In genomic region chr9:65199723-65200122, GRCm38 (mm10) we compare ENCODE assay signal across 11 mouse cellular contexts. TPM values are rescaled to one million over a fixed set of nuclear protein-coding genes. Genes with fewer than 3 reads are reported as not detected.
DNase-seq lines count a peak whose midpoint lies in the region; ATAC-seq and TF ChIP-seq lines count a peak whose summit lies in the region.
"Had no signal": no experiment of that assay in that cellular context is flagged by ENCODE, and none has a peak within 500 bp of the region (broad histone marks: within the 10 kb centered on the region; RNA-seq: fewer than 3 reads in every experiment).

No protein-coding gene starts in this region.

- ATAC-seq in forebrain, embryonic 13.5 days: no peak
- ATAC-seq in forebrain, embryonic 14.5 days: no peak
- ATAC-seq in kidney, embryonic 15.5 days (replicated peaks; ENCODE audit: low FRiP score): no peak
- no peak for ATAC-seq in limb, embryonic 12.5 days (ENCODE audit: insufficient number of reproducible peaks, insufficient read depth, low FRiP score, low TSS enrichment, low read depth)
- ATAC-seq in midbrain, postnatal 0 days (ENCODE audit: low FRiP score): no peak

- no peaks in the 10 kb centered on the region for H3K36me3 ChIP-seq in forebrain, embryonic 13.5 days (ENCODE audit: poor library complexity, severe bottlenecking)
- no peaks in the 10 kb centered on the region for H3K36me3 ChIP-seq in forebrain, embryonic 14.5 days (ENCODE audit: control insufficient read depth, insufficient read depth, low read length)
- H3K36me3 ChIP-seq in kidney, embryonic 15.5 days: no peaks in the 10 kb centered on the region
- no peaks in the 10 kb centered on the region for H3K36me3 ChIP-seq in limb, embryonic 12.5 days
- no peaks in the 10 kb centered on the region for H3K36me3 ChIP-seq in midbrain, postnatal 0 days (ENCODE audit: insufficient read depth, low read length)

- H3K4me2 ChIP-seq in forebrain, embryonic 13.5 days: no peak overlapping the region
- H3K4me2 ChIP-seq in forebrain, embryonic 14.5 days (ENCODE audit: low read length): no peak overlapping the region
- H3K4me2 ChIP-seq in kidney, embryonic 15.5 days: no peak overlapping the region
- H3K4me2 ChIP-seq in limb, embryonic 12.5 days: no peak overlapping the region
- no peak overlapping the region for H3K4me2 ChIP-seq in midbrain, postnatal 0 days (ENCODE audit: low read depth, low read length, poor library complexity, severe bottlenecking)

- H3K9ac ChIP-seq in forebrain, embryonic 13.5 days: no peak overlapping the region
- no peak overlapping the region for H3K9ac ChIP-seq in forebrain, embryonic 14.5 days (ENCODE audit: low read length)
- no peak overlapping the region for H3K9ac ChIP-seq in kidney, embryonic 15.5 days
- no peak overlapping the region for H3K9ac ChIP-seq in limb, embryonic 12.5 days (replicated peaks)
- H3K9ac ChIP-seq in midbrain, postnatal 0 days (replicated peaks; ENCODE audit: low read length, poor library complexity, severe bottlenecking): 0 out of 2 replicates have a peak overlapping the region, but pooled peaks have one; percentile 30

- 0 out of 2 replicates have a peak overlapping the region, but pooled peaks have one; percentile 6 for H3K27ac ChIP-seq in forebrain, embryonic 13.5 days
- H3K27ac ChIP-seq in forebrain, embryonic 14.5 days (ENCODE audit: low read depth, low read length): no peak overlapping the region; the same call in 1 of the 2 replicates
- peak overlapping the region; percentile 82; the same call in 1 of the 2 replicates for H3K27ac ChIP-seq in kidney, embryonic 15.5 days
- H3K27ac ChIP-seq in limb, embryonic 12.5 days: peak overlapping the region; percentile 80
- H3K27ac ChIP-seq in midbrain, postnatal 0 days (ENCODE audit: low read depth, low read length): no peak overlapping the region

- H3K27me3 ChIP-seq in forebrain, embryonic 13.5 days: no peaks in the 10 kb centered on the region
- H3K27me3 ChIP-seq in forebrain, embryonic 14.5 days (replicated peaks; ENCODE audit: control insufficient read depth, insufficient read depth, low read length): no peaks in the 10 kb centered on the region
- H3K27me3 ChIP-seq in kidney, embryonic 15.5 days: no peaks in the 10 kb centered on the region
- H3K27me3 ChIP-seq in limb, embryonic 12.5 days: no peaks in the 10 kb centered on the region
- H3K27me3 ChIP-seq in midbrain, postnatal 0 days (ENCODE audit: insufficient read depth, low read length): no peaks in the 10 kb centered on the region

- WGBS in forebrain, embryonic 13.5 days: 75% methylated on average over 7 of the region's 7 CpGs
- WGBS in forebrain, embryonic 14.5 days: 73% methylated on average over 7 of the region's 7 CpGs
- 17% methylated on average over 7 of the region's 7 CpGs for WGBS in kidney, embryonic 15.5 days
- WGBS in limb, embryonic 12.5 days: 50% methylated on average over 7 of the region's 7 CpGs
- 59% methylated on average over 7 of the region's 7 CpGs for WGBS in midbrain, postnatal 0 days

- peaks cover 21% of the 10 kb centered on the region for H3K4me1 ChIP-seq in forebrain, embryonic 13.5 days
- H3K4me1 ChIP-seq in forebrain, embryonic 14.5 days (ENCODE audit: control insufficient read depth, insufficient read depth, low read length): peaks cover 7% of the 10 kb centered on the region
- peaks cover 36% of the 10 kb centered on the region for H3K4me1 ChIP-seq in kidney, embryonic 15.5 days
- H3K4me1 ChIP-seq in limb, embryonic 12.5 days (replicated peaks): peaks cover 23% of the 10 kb centered on the region
- H3K4me1 ChIP-seq in midbrain, postnatal 0 days (ENCODE audit: insufficient read depth, low read length): 0 out of 2 replicates have a peak, but pooled peaks cover 3% of the 10 kb centered on the region

- H3K4me3 ChIP-seq in forebrain, embryonic 13.5 days: no peak overlapping the region
- no peak overlapping the region for H3K4me3 ChIP-seq in forebrain, embryonic 14.5 days (ENCODE audit: low read depth, low read length)
- no peak overlapping the region for H3K4me3 ChIP-seq in kidney, embryonic 15.5 days (replicated peaks)
- H3K4me3 ChIP-seq in limb, embryonic 12.5 days (replicated peaks): no peak overlapping the region
- no peak overlapping the region for H3K4me3 ChIP-seq in midbrain, postnatal 0 days (ENCODE audit: low read depth, low read length)

- H3K9me3 ChIP-seq in forebrain, embryonic 13.5 days (replicated peaks): no peaks in the 10 kb centered on the region
- H3K9me3 ChIP-seq in forebrain, embryonic 14.5 days (replicated peaks; ENCODE audit: control insufficient read depth, low read length): no peaks in the 10 kb centered on the region
- no peaks in the 10 kb centered on the region for H3K9me3 ChIP-seq in kidney, embryonic 15.5 days (replicated peaks)
- H3K9me3 ChIP-seq in limb, embryonic 12.5 days: no peaks in the 10 kb centered on the region
- H3K9me3 ChIP-seq in midbrain, postnatal 0 days (ENCODE audit: low read length): no peaks in the 10 kb centered on the region

- TF ChIP-seq CTCF in midbrain, postnatal 0 days (IDR thresholded peaks at IDR 0.05): no peak

- no peak for DNase-seq in forebrain, embryonic 14.5 days (ENCODE audit: low spot score)
- DNase-seq in kidney, adult 9 months: no peak
- no peak for DNase-seq in midbrain, postnatal 0 days (ENCODE audit: low spot score)
- no peak for DNase-seq in adrenal gland, postnatal 14 days
- DNase-seq in yolk sac, embryonic 10.5 days (ENCODE audit: low spot score): no peak
- DNase-seq: adrenal gland, postnatal 25 days; cerebellum, adult 18-20 months; kidney, postnatal 10 days had no signal

RNA-seq across cellular contexts. Expression of gene Parp16, which starts 4.6 kb away (rescaled TPM):
- polyA plus RNA-seq in forebrain, embryonic 13.5 days (2015; fragmentation: Nextera tagmentation; extraction: Ambion mirVana): 5.1 and 6.1 TPM in 2 replicates
- polyA plus RNA-seq in forebrain, embryonic 14.5 days (2014; fragmentation: Nextera tagmentation; extraction: Ambion mirVana): 4.2 and 4.4 TPM in 2 replicates
- polyA plus RNA-seq in kidney, embryonic 15.5 days (2015; fragmentation: Nextera tagmentation; extraction: Ambion mirVana): 7.9 and 8.1 TPM in 2 replicates
- 8.2 and 8.7 TPM in 2 replicates for polyA plus RNA-seq in limb, embryonic 12.5 days (2016; fragmentation: Nextera tagmentation; extraction: Ambion mirVana)
- 7.5 and 8.0 TPM in 2 replicates for total RNA-seq in midbrain, postnatal 0 days (2014; rRNA removed)
- 7.0 and 7.7 TPM in 2 replicates for polyA plus RNA-seq in midbrain, postnatal 0 days (2015; fragmentation: Nextera tagmentation; extraction: Ambion mirVana)
- 15.2 and 17.3 TPM in 2 replicates for total RNA-seq in adrenal gland, postnatal 14 days (2021)

RNA-seq across cellular contexts. Expression of gene Igdcc3, which starts 58.7 kb away (rescaled TPM):
- 13.2 and 16.0 TPM in 2 replicates for polyA plus RNA-seq in forebrain, embryonic 13.5 days (2015; fragmentation: Nextera tagmentation; extraction: Ambion mirVana)
- polyA plus RNA-seq in forebrain, embryonic 14.5 days (2014; fragmentation: Nextera tagmentation; extraction: Ambion mirVana): 5.1 and 5.8 TPM in 2 replicates
- 3.5 and 4.2 TPM in 2 replicates for polyA plus RNA-seq in kidney, embryonic 15.5 days (2015; fragmentation: Nextera tagmentation; extraction: Ambion mirVana)
- 6.2 and 6.4 TPM in 2 replicates for polyA plus RNA-seq in limb, embryonic 12.5 days (2016; fragmentation: Nextera tagmentation; extraction: Ambion mirVana)
- 5.3 and 7.7 TPM in 2 replicates for total RNA-seq in midbrain, postnatal 0 days (2014; rRNA removed)
- 6.4 and 6.6 TPM in 2 replicates for polyA plus RNA-seq in midbrain, postnatal 0 days (2015; fragmentation: Nextera tagmentation; extraction: Ambion mirVana)
- total RNA-seq in adrenal gland, postnatal 14 days (2021): 1.2 and 1.4 TPM in 2 replicates

Comparison
In these comparisons a context has a peak if more than half of its experiments do, and no peak if none do; other contexts are left out.
1. H3K27ac ChIP-seq: peak in forebrain, embryonic 13.5 days (single experiment), kidney, embryonic 15.5 days (single experiment) and limb, embryonic 12.5 days (single experiment); none in forebrain, embryonic 14.5 days (single experiment) and midbrain, postnatal 0 days (single experiment).